Mouse (Mus musculus): ENCODE measurements around the gene Far2. TPM values are rescaled to one million over a fixed set of nuclear protein-coding genes. Genes with fewer than 3 reads are reported as not detected.
"Not testable (repeated sequence)": the region's sequence is repeated elsewhere in the genome, so short reads cannot be mapped to it uniquely, and the experiment has no call there.

The Far2 gene
- polyA plus RNA-seq, 1 experiment from 2014 or later = 19.5 TPM

GRCm38 (mm10) chr6:148108741-148109472, 61.8 kb downstream of the Far2 start:
- H3K4me3 ChIP-seq (replicated peaks; ENCODE audit: low read length) = no peak overlapping the region
- no peaks in the 10 kb centered on the region for H3K9me3 ChIP-seq (ENCODE audit: control insufficient read depth, low read length)
- no peak overlapping the region for H3K4me2 ChIP-seq (ENCODE audit: low read length)
- H3K27me3 ChIP-seq (replicated peaks; ENCODE audit: control insufficient read depth, insufficient read depth, low read length) = no peaks in the 10 kb centered on the region
- H3K9ac ChIP-seq (replicated peaks; ENCODE audit: low read depth, low read length) = no peak overlapping the region
- no peaks in the 10 kb centered on the region for H3K4me1 ChIP-seq (replicated peaks; ENCODE audit: control insufficient read depth, insufficient read depth, low read length)
- WGBS = 52% methylated on average over 8 of the region's 8 CpGs
- no peak for ATAC-seq
- H3K36me3 ChIP-seq (ENCODE audit: control insufficient read depth, insufficient read depth) = no peaks in the 10 kb centered on the region
- no peak overlapping the region for H3K27ac ChIP-seq (ENCODE audit: low read length)

DNA sequence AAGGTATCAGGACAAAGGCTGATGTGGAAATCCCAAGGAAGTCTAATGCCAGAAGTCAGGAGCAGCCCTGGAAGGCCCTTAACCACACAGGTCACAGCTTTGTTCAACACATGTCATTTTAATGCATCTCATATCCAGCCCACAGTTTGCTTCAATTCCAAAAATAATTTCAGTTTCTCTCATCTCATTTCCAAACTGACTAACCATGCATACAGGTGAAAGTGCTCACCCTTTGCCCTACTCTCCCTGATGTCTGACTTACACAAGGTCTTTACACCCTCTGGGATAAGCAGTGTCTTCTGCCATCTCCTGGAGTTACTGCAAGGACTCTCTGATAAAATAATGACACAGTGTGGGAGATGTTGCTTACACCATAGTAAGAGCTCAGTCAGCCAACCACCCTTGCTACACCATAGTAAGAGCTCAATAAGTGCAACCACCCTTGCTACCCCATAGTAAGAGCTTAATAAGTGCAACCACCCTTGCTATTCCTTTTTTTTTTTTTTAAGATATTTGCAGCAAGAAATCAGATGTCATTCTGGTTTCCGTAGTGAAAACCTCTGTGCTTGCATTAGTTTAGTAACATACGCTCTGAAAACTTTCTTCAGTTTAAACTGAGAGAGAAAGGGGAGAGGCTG, 64.1 kb downstream of the Far2 start:
- H3K4me1 ChIP-seq (replicated peaks; ENCODE audit: control insufficient read depth, insufficient read depth, low read length) = no peaks in the 10 kb centered on the region
- H3K4me3 ChIP-seq (replicated peaks; ENCODE audit: low read length) = no peak overlapping the region
- no peak overlapping the region for H3K9ac ChIP-seq (replicated peaks; ENCODE audit: low read depth, low read length)
- H3K9me3 ChIP-seq (ENCODE audit: control insufficient read depth, low read length) = no peaks in the 10 kb centered on the region
- no peaks in the 10 kb centered on the region for H3K27me3 ChIP-seq (replicated peaks; ENCODE audit: control insufficient read depth, insufficient read depth, low read length)
- H3K36me3 ChIP-seq (ENCODE audit: control insufficient read depth, insufficient read depth) = no peaks in the 10 kb centered on the region
- WGBS = 87% methylated on average over 2 of the region's 2 CpGs
- H3K4me2 ChIP-seq (ENCODE audit: low read length) = no peak overlapping the region
- H3K27ac ChIP-seq (ENCODE audit: low read length) = no peak overlapping the region
- no peak for ATAC-seq

DNA sequence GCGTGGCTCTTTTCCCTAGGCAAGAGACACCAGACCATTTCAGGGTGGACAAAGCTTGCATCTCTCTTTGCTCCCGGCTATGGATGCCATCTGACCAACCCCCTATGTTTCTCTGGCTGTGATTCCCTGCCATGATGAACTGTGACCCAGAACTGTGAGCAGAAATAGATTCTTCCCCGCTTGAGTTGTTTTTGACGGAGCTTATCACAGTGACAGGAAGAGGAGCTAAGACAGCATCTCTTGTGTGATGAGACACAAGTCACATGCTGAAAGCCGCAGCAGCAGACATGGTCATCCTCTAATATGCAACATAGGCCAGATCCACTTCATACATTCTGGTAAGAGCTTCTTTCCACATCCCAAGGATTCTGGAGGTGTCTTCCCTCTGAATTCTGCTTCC, 69.3 kb downstream of the Far2 start:
- H3K4me3 ChIP-seq (replicated peaks; ENCODE audit: low read length) = no peak overlapping the region
- no peaks in the 10 kb centered on the region for H3K27me3 ChIP-seq (replicated peaks; ENCODE audit: control insufficient read depth, insufficient read depth, low read length)
- 90% methylated on average over 5 of the region's 5 CpGs for WGBS
- H3K9me3 ChIP-seq (ENCODE audit: control insufficient read depth, low read length) = no peaks in the 10 kb centered on the region
- no peak overlapping the region for H3K9ac ChIP-seq (replicated peaks; ENCODE audit: low read depth, low read length)
- no peak overlapping the region for H3K27ac ChIP-seq (ENCODE audit: low read length)
- no peaks in the 10 kb centered on the region for H3K4me1 ChIP-seq (replicated peaks; ENCODE audit: control insufficient read depth, insufficient read depth, low read length)
- H3K4me2 ChIP-seq (ENCODE audit: low read length) = no peak overlapping the region
- H3K36me3 ChIP-seq (ENCODE audit: control insufficient read depth, insufficient read depth) = no peaks in the 10 kb centered on the region
- no peak for ATAC-seq

- H3K4me2 ChIP-seq (ENCODE audit: low read length) = no peak overlapping the region
- H3K4me1 ChIP-seq (replicated peaks; ENCODE audit: control insufficient read depth, insufficient read depth, low read length) = no peaks in the 10 kb centered on the region
- no peaks in the 10 kb centered on the region for H3K27me3 ChIP-seq (replicated peaks; ENCODE audit: control insufficient read depth, insufficient read depth, low read length)
- H3K36me3 ChIP-seq (ENCODE audit: control insufficient read depth, insufficient read depth) = no peaks in the 10 kb centered on the region
- no peak overlapping the region for H3K4me3 ChIP-seq (replicated peaks; ENCODE audit: low read length)
- no peak for ATAC-seq
- H3K9me3 ChIP-seq (ENCODE audit: control insufficient read depth, low read length) = no peaks in the 10 kb centered on the region
- 72% methylated on average over 3 of the region's 3 CpGs for WGBS
- no peak overlapping the region for H3K27ac ChIP-seq (ENCODE audit: low read length)
- no peak overlapping the region for H3K9ac ChIP-seq (replicated peaks; ENCODE audit: low read depth, low read length)
These were observed 69.8 kb downstream of the Far2 start for GRCm38 (mm10) chr6:148116907-148117306.

- Histone ChIP-seq H3K9me3 (ENCODE audit: control insufficient read depth, low read length) (no peaks in the 10 kb centered on the region), H3K27ac (ENCODE audit: low read length) (no peak overlapping the region), H3K36me3 (ENCODE audit: control insufficient read depth, insufficient read depth) (no peaks in the 10 kb centered on the region), H3K9ac (replicated peaks; ENCODE audit: low read depth, low read length) (no peak overlapping the region), H3K4me2 (ENCODE audit: low read length) (no peak overlapping the region), H3K4me3 (replicated peaks; ENCODE audit: low read length) (no peak overlapping the region), H3K4me1 (replicated peaks; ENCODE audit: control insufficient read depth, insufficient read depth, low read length) (no peaks in the 10 kb centered on the region), H3K27me3 (replicated peaks; ENCODE audit: control insufficient read depth, insufficient read depth, low read length) (no peaks in the 10 kb centered on the region)
- ATAC-seq = no peak
- 86% methylated on average over 1 of the region's 1 CpGs for WGBS
These were observed 70.6 kb downstream of the Far2 start for GRCm38 (mm10) chr6:148117696-148118095.

GRCm38 (mm10) chr6:148120703-148121102, 73.6 kb downstream of the Far2 start:
- no peak for ATAC-seq
- Histone ChIP-seq H3K4me3 (replicated peaks; ENCODE audit: low read length) (no peak overlapping the region), H3K4me1 (replicated peaks; ENCODE audit: control insufficient read depth, insufficient read depth, low read length) (no peaks in the 10 kb centered on the region), H3K9me3 (ENCODE audit: control insufficient read depth, low read length) (no peaks in the 10 kb centered on the region), H3K27ac (ENCODE audit: low read length) (no peak overlapping the region), H3K27me3 (replicated peaks; ENCODE audit: control insufficient read depth, insufficient read depth, low read length) (no peaks in the 10 kb centered on the region), H3K36me3 (ENCODE audit: control insufficient read depth, insufficient read depth) (no peaks in the 10 kb centered on the region), H3K9ac (replicated peaks; ENCODE audit: low read depth, low read length) (no peak overlapping the region), H3K4me2 (ENCODE audit: low read length) (no peak overlapping the region)
- 62% methylated on average over 1 of the region's 1 CpGs for WGBS

GRCm38 (mm10) chr6:148126851-148127250, 79.8 kb downstream of the Far2 start:
- H3K9ac ChIP-seq (replicated peaks; ENCODE audit: low read depth, low read length); H3K27ac ChIP-seq (ENCODE audit: low read length); H3K9me3 ChIP-seq (ENCODE audit: control insufficient read depth, low read length); H3K36me3 ChIP-seq (ENCODE audit: control insufficient read depth, insufficient read depth); H3K4me1 ChIP-seq (replicated peaks; ENCODE audit: control insufficient read depth, insufficient read depth, low read length); ATAC-seq; H3K27me3 ChIP-seq (replicated peaks; ENCODE audit: control insufficient read depth, insufficient read depth, low read length); H3K4me2 ChIP-seq (ENCODE audit: low read length); H3K4me3 ChIP-seq (replicated peaks; ENCODE audit: low read length): not testable (repeated sequence)
- WGBS = 77% methylated on average over 10 of the region's 10 CpGs

GRCm38 (mm10) chr6:148132314-148132713, 85.3 kb downstream of the Far2 start:
- no peaks in the 10 kb centered on the region for H3K27me3 ChIP-seq (replicated peaks; ENCODE audit: control insufficient read depth, insufficient read depth, low read length)
- no peaks in the 10 kb centered on the region for H3K9me3 ChIP-seq (ENCODE audit: control insufficient read depth, low read length)
- WGBS = 5% methylated on average over 10 of the region's 10 CpGs
- peak; percentile 51; the same call in 1 of the 2 replicates for ATAC-seq
- 0 out of 2 replicates have a peak overlapping the region, but pooled peaks have one; percentile 32 for H3K9ac ChIP-seq (replicated peaks; ENCODE audit: low read depth, low read length)
- H3K4me1 ChIP-seq (replicated peaks; ENCODE audit: control insufficient read depth, insufficient read depth, low read length) = no peaks in the 10 kb centered on the region
- H3K27ac ChIP-seq (ENCODE audit: low read length) = no peak overlapping the region
- no peak overlapping the region for H3K4me3 ChIP-seq (replicated peaks; ENCODE audit: low read length)
- peak overlapping the region; percentile 25; the same call in 1 of the 2 replicates for H3K4me2 ChIP-seq (ENCODE audit: low read length)
- no peaks in the 10 kb centered on the region for H3K36me3 ChIP-seq (ENCODE audit: control insufficient read depth, insufficient read depth)

- peak; percentile 60 for ATAC-seq
- Histone ChIP-seq H3K4me3 (replicated peaks; ENCODE audit: low read length) (no peak overlapping the region), H3K4me2 (ENCODE audit: low read length) (no peak overlapping the region), H3K9me3 (ENCODE audit: control insufficient read depth, low read length) (no peaks in the 10 kb centered on the region), H3K36me3 (ENCODE audit: control insufficient read depth, insufficient read depth) (no peaks in the 10 kb centered on the region), H3K27me3 (replicated peaks; ENCODE audit: control insufficient read depth, insufficient read depth, low read length) (no peaks in the 10 kb centered on the region), H3K9ac (replicated peaks; ENCODE audit: low read depth, low read length) (no peak overlapping the region), H3K4me1 (replicated peaks; ENCODE audit: control insufficient read depth, insufficient read depth, low read length) (no peaks in the 10 kb centered on the region), H3K27ac (ENCODE audit: low read length) (no peak overlapping the region)
These were observed 86.5 kb downstream of the Far2 start for GRCm38 (mm10) chr6:148133536-148133935.

Data from forebrain, embryonic 16.5 days (tissue).